Mouse (Mus musculus): ENCODE measurements around the gene Vezt.

- no peak for TF ChIP-seq CTCF (IDR thresholded peaks at IDR 0.05; ENCODE audit: borderline replicate concordance, extremely low read depth, insufficient read depth, insufficient read length)
- no peak for TF ChIP-seq POLR2A (IDR thresholded peaks at IDR 0.05; ENCODE audit: borderline replicate concordance, extremely low read depth, insufficient read depth, insufficient read length, poor library complexity, severe bottlenecking)
These were observed 9.7 kb upstream of the Vezt start for GRCm38 (mm10) chr10:94045301-94045700.
